Mouse (Mus musculus): ENCODE measurements at regions not wholly inside any gene's neighbourhood (a gene's known extent, or its start where the extent isn't known, plus 50 kb on each side); places are given as distances from the start of the nearest gene placed in this dataset.

DNA sequence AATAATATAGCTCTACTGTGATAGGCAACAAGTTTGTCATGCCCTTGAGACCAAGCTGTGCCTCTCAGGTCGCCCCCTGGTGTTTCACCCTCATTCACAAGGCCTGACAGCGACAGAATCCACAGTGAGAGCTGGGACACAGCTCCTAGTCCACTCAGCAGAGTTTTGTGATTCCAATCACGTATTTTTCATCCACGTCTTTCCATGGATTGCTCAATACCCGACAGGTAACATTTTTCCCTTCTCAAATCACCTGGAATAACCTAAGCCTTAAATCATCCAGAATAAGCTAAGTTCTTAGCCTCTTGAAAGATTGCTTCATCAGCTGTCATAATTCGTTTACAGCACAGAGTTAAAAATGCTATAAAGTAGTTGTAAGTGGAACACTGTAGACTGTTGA lies 211.3 kb downstream of the Ccdc91 start:
- no peak for DNase-seq

DNA sequence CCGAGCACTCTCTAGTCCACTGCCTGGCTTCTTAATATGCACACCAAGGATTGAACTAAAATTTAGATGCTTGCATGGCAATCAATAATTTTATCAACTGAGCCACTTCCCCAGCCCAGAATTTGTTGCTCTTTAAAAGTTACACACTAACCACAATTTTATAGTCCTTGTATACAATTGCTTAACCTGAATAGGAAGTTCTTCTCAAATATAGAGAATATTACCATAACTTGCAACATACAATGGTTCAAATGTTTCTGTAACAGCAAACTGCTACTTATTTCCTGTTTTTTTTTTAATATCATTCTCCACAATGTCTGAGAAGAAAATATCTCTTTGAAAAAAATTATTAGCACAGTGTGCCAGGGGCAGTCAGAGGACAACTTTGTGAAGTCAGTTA lies 222.6 kb downstream of the Ccdc91 start:
- DNase-seq = no peak

DNA sequence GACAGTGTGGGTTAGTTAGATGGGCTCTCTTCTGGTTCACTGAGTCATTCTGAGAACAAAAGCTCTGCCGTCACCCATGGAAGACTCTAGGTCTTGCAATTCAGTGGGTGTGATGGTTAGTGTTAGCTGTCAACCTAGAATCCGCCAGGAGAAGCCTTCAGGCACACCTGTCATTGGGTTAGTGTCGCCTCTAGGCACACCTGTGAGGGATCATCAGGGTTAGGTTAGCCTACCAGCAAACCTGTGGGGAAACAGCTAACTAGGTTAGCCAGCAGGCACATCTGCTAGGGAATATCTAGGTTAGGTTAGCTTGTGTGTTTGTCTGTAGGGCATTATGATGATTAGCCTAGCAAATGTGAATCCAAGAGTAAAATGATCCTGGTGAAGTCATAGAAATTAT lies 223.8 kb downstream of the Ccdc91 start:
- DNase-seq = no peak

DNA sequence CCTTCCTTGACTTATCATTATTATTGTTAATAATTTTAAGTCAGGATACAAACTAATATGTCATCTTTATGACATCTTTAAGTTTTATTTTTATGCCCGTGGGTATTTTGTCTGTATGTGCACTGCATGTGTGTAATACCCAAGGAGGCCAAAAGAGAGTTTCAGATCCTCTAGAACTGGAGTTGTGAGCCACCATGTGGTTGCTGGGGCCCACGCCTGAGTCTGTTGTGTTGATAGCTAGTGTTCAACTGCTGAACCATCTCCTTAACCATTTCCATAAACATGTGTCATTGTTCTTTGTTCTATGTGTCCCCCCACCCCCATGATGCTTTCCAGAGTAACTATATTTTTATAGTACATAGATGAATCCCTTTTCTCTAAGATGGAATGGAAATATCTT lies 225.0 kb downstream of the Ccdc91 start:
- no peak for DNase-seq

DNA sequence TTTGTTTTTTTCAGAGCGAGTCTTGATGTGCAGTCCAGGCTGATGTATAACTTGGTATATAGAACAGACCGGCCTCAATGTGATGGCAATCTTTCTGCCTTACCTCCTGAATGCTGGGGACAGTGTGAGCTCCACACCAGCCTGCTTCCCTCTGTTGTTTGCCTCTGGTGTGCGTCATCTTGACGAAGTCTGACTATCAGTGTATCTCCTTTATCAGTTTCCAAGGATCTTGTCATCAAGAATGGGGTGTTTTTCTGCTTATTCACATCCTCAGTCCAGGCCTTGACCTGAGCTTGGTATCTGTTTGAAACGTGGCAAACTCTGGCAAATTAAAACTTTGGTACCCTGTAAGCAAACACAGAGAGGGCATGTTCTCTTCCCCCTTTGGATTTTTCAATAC lies 226.3 kb downstream of the Ccdc91 start:
- DNase-seq = no peak

DNA sequence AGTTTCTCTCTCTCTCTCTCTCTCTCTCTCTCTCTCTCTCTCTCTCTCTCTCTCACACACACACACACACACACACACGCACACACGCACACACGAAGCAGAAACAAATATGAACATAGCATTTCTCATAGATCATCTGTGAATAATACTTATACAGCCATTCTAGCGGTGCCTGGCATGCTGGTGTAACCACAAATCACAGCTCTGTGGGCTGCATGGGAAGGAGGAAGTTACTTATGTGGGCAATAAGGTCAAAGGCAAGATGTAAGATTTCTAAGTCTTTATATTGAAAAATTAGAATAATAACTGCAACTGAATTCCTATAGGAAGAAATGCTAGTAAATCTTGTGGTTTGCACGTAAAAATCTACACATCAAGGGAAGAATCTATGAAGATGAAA lies 228.7 kb downstream of the Ccdc91 start:
- no peak for DNase-seq

DNA sequence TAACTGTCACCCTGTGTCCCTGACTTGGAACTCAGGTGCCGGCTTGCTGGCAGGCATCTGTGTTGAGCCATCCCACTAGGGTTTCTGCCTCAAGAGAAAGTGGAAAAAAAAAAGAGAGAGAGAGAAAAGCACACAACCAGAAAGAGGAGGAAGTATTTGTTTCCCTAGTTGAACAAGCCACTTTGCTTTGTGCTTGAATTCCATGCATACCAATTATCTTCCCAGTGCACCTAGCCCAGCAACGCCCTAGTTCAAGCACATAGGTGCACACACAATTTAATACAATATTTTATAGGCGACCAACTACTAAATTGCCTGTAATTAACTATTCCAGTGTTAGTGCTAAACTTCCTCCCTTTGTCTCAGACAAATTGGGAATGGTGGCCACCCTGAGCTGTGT lies 230.3 kb downstream of the Ccdc91 start:
- DNase-seq = no peak

DNA sequence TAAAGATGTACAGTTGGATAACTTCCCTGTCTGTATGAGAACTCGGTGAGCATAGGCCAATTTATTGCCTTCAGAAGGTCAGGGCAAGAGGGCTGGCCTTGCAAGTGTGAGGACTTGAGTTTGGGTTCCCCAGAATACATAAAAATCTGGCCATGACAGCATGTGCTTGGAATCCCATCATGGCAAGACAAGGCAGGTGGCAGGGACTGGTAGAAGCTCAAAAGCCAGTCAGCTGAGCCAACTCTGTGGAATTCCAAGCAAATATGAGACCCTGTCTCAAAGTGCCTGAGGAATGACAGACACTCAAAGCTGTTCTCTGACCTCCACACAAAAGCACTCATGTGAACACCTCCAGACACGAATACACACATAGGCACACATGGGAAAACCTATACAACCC lies 231.1 kb downstream of the Ccdc91 start:
- no peak for DNase-seq

DNA sequence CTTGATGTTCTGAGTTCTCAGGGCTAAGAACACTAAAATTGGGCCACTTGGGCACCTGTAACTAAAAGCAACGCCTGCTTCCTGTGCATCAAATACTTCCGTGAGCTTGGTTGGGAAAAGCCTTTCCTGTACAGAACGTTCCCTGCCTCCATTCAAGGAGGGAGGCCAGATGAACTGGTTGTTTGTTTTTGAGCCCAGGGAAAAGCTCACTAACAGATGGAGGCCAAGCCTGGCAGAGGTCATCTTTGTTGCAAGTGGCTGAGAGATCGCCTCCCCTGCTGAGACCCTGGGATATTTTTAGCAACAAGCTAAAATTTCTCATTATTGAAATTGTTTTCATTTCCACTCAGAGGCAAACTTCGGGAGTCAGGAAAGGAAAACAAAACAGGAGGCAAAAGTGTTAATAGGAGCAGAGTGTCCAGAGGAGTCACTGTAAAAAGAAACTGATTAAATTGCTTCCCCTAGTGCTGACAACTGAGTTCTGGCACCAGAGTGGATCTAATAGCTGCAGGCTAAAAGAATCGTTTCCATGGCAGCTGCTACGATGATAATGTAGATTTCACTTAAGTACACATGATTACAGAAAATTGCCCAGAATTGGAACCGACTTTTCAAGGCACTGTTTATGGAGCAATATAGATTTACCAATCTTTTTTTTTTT lies 242.6 kb downstream of the Ccdc91 start:
- peak; percentile 83 to 90 for DNase-seq

DNA sequence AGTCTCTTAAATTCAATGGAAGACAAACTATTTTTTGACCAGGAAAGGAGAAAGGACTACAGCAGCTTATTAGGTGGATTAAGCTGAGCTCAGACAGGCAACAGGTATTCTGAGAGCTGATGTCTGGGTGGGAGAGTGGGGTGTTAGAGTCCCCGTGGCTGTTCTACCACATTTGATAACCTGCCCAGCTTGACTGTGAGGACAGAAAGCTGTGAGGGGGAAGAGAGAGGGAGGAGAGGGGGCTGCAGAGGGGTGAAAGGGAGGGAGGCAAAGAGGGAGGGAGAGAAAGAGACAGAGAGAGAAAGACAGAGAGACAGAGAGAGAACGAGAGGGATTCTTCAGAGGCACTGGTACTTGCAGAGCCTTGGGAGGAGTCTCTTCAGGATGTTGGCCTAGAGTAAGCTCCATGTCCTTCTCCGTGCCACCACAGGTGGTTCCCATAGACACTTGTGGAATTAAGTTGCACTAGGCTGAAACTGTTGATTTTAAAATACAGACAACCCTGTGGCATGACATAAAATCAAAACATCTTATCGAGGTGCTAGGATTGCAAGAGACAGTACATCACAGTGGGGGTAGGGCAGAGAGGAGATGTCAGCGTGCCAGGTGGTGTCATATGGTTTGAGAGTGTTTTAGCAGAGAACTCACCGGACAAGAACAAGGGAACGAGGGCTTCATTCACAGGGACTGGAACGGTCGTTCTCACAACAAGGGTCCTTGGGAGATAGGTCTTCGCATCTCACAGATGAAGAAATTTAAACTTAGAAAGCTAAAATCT lies 243.3 kb downstream of the Ccdc91 start:
- peak; percentile 55 for DNase-seq

DNA sequence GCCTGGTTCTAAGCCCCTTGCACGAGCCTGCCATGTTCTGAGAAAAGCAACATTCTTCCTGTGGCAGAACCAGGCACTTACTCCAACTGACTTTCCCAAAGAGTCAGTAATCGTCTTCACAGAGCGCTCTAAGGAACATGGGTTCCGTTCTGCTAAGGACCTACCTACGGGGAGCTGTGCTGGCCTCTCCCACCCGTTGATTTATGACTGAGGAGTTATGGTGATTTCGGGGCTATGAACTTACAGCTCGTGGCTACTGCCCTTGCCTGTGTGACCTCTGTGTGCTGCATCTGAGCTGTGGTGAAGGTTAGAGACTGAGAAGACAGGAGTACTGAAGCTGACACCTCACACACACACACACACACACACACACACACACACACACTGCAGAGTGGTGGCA lies 243.9 kb downstream of the Ccdc91 start:
- no peak for DNase-seq

DNA sequence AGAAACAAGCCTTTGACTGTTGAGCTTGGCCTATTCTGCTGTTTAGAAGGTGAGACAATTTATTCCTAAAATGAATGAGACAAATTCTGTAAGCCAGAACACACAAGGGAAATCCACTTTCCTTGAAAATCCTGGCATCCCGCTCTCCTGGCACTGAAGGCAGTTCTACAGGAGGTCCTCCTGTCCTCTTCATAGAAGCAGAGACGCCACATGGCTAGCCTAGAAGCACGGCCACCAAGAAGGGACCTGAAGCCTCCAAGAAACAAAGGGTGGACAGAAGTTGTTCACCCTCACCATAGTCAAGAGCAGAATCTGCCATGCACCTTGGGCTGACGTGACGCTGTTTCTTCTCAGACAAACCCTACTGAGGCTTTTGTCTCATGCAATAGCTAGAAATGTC lies 247.7 kb downstream of the Ccdc91 start:
- DNase-seq = peak; percentile 42 to 51

DNA sequence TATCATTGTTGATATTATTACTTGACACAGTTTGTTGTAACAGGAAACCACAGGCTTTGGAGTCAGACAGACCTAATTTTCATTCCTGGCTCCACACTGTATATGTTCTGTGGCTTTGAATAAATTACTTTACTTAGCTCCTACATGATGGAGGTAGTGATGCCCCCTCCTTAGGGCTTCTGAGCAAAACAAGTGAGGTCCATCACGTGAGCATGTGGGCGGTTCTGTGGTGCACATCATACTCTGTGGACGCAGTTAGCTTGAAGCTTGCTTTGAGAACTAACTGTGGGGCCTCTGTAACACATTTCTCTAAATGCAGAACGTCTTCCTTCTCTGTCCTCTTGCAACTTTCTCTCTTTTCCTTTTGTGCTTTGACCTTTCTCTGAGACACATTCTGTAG lies 251.4 kb downstream of the Ccdc91 start:
- DNase-seq = no peak

DNA sequence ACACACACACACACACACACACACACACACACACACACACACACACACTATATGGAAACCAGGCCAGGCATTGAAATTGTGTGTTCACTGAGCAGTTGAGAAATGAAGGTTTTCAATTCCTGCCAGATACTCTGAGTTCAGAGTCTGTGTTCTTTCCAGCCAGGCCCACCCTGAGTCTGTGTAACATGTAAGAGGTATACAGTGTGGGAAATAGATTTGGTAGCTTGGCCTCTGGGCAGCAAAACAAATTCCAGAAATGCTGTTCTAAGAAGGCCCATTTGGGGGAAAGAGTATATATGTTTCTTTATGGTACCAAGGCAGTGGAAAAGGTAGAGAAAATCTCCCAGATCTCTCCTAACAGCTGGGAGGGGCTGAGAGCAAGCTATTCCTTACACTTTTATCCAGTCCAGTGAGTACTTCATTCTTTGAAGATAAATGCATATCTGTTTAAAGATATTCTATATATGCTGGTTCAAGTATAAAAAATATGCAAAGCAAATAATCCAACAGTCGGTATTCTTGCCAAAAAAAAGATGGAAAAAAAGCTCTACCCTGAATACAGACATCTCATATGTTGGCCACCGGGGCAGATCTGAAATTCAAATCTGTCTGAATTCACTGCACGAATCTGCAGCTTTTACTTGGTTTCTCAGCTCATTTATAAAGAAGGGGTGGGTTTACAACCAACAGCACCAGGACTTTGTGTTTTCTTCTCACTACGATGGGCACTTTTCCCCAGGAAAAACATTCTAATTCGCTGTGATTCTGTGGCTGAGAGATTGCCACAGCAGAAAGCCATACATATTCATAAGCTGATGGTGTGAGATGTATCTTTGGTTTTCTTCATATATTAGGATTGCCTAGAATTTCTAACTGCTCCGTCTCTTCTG lies 252.3 kb downstream of the Ccdc91 start:
- no peak for DNase-seq

DNA sequence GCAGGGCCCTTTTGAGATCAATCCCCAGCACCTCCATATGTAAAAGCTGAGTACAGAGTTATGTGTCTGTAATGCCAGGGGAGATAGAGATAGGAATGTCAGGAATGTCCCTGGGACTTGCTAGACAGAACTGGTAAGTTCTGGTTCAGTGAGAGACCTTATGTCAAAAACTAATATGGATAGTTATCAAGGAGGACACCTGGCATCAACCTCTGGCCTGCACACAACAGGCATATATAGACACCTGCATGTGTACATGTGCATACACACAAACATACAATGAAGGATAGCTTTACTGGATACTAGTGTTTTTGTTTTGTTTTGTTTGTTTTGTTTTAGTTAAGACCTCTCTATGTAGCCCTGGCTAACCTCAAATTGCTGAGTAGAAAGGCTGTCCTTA lies 254.1 kb downstream of the Ccdc91 start:
- no peak for DNase-seq

DNA sequence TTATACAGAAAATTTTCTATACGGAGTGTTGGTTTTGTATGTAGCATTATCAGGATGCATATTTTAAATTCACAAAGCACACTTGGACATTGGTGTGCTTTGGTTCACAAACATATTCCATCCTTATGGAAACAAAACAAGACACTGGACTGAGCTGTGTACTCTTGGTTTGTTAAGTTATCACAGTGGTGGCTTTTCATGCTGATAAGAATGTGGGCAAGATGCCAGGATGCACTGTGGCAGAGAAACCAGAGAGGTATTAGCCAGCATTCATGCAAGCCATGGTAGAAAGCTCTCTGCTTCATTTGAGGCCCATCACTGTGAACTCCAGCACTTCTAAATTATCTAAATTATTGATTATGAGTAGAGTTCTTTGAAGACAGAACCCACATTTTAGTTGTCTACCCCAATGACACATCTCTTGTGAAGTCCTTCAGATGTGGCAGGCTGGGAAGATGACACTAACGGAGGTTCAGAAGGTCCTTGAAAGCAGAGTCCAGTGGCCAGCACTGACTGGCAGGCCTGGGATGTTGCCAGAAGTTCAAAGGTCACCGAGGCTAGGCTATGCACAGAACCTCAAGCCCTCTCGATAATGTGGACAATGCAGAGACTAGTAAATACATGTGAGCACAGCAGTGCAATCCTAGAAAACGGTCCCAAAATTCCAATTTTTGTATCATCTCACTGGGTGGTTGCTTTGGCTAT lies 263.1 kb downstream of the Ccdc91 start:
- DNase-seq = no peak

DNA sequence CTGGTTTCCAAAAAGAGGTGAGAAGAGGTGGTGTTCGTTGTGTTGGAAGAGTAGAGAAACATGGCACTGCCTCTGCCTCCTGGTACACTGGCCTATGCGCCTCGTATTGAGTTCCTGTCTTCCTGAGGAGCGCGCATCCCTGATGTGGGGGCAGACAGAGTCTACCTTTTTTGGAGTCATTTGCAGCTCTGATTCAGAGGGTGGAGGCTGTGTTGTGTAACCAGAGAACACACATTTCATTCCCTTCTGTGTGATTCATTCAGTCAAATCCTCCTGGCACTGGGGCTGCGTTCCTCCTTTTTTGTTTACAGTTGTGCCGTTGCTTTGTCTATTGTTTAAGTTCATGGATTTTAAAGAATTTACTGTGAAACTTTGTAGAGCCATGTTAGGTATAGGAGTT lies 265.8 kb downstream of the Ccdc91 start:
- no peak for DNase-seq

DNA sequence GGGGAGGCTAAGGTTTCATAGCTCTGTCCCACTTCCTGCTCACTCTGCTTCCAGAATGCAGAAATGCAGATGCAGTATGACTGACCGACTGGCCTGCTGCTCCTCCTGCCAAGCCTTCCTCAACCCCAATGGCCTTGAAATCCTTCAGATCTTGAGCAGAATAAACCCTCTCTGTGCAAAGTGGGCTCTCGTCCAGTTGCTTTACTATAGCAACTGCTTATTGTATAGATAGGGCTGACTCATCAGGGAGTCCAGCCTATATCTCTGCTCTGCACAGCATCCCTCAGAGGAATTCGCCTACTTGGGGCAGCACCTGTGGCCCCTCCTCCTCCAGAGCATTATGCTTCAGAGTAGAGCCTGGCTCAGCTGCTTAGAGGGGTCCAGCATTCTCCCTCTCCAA lies 268.5 kb downstream of the Ccdc91 start:
- DNase-seq = no peak

DNA sequence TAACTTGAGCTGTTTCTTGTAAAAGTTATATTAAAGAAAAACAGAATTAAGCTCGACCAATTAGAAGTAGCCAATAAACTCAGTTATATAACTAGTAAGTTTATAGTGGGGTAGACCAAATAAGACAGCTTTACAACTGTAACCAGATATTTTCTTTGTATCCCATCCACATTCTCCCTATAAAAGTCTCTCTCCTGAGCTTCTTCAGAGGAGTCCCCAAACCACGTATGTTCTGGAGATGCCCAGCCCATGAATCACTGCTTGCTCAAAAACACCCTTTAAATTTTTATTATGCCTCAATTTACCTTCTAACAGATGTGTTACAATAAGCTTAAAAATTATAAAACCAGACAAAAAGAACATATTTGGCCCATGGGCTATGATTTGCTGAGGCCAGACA lies 270.1 kb downstream of the Ccdc91 start:
- DNase-seq = no peak

DNA sequence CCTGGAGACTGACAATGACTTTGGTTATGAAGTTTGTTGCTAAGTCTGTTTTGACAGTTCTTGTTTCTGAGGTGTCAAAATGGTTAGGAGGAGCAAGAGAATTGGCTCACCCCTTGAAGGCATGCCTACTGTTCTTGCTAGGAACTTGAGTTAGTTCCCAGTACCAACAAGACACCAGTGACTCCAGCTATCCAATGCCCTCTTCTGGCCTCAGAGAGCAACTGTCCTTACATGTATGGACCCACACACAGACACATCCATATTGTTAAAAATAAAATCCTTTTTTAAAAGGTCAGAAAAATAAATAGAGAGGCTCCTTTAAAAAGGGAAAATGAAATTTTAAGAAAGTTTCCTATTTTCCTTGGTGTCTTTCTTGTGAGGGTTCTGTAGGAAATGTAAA lies 272.3 kb downstream of the Ccdc91 start:
- DNase-seq = no peak

DNA sequence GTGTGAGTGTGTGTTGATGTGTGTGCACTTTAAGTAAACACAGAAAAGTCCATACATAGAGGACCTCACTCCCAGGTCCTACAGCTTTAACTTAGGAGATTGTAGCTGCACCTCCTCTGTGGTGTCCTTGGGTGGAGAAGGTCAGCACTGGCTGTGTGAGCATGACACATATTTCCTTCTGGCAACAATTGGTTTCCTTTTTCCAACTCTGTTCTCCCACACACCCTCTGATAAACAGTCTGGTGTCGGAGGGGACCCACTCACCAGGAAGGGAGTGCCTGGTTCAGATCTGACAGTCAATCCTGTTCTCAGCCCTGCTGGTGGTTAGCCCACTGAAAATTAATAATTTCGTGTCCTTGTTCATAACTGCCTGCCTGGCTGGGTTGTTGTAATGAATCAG lies 276.7 kb downstream of the Ccdc91 start:
- no peak for DNase-seq

DNA sequence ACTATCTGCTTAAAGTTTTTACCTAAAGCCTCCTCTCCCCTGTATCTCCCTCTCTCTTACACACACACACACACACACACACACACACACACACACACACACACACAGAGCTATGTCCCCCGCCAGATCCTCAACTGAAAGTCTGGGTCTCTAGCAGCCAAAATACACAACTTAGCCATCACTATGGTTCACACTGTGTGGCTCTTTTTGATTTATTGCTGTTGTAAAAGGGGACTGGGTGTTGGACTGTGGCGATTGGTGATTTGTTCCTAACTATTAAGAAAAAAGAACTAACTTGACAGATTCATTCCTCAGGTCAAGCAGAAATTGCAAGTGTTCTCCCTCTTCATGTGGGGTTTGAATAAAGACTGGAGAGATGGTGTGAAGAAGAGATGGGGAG lies 278.2 kb downstream of the Ccdc91 start:
- DNase-seq = no peak
